Mouse (Mus musculus): ENCODE measurements around the gene Ldb1. TPM values are rescaled to one million over a fixed set of nuclear protein-coding genes. Genes with fewer than 3 reads are reported as not detected.

The Ldb1 gene
- polyA plus RNA-seq, 1 experiment from 2014 or later = 107 TPM

GRCm38 (mm10) chr19:46024959-46025358 lies 20.1 kb downstream of the Ldb1 start:
- Histone ChIP-seq H3K27ac (ENCODE audit: low read depth, low read length) (no peak overlapping the region), H3K27me3 (replicated peaks; ENCODE audit: control insufficient read depth, insufficient read depth, low read length) (no peaks in the 10 kb centered on the region), H3K4me3 (ENCODE audit: low read depth, low read length) (no peak overlapping the region), H3K4me1 (ENCODE audit: control insufficient read depth, insufficient read depth, low read length) (no peaks in the 10 kb centered on the region), H3K36me3 (ENCODE audit: control insufficient read depth, insufficient read depth, low read length) (no peaks in the 10 kb centered on the region), H3K9me3 (replicated peaks; ENCODE audit: control insufficient read depth, low read length) (0 out of 2 replicates have a peak, but pooled peaks cover 4% of the 10 kb centered on the region), H3K4me2 (ENCODE audit: low read length) (no peak overlapping the region), H3K9ac (ENCODE audit: low read length) (no peak overlapping the region)
- WGBS = 86% methylated on average over 6 of the region's 6 CpGs
- no peak for ATAC-seq
- DNase-seq (ENCODE audit: low spot score) = no peak

- DNase-seq (ENCODE audit: low spot score) = no peak
- no peak overlapping the region for H3K4me2 ChIP-seq (ENCODE audit: low read length)
- 68% methylated on average over 2 of the region's 2 CpGs for whole genome bisulfite sequencing
- H3K27me3 ChIP-seq (replicated peaks; ENCODE audit: control insufficient read depth, insufficient read depth, low read length) = no peaks in the 10 kb centered on the region
- H3K4me3 ChIP-seq (ENCODE audit: low read depth, low read length) = no peak overlapping the region
- H3K36me3 ChIP-seq (ENCODE audit: control insufficient read depth, insufficient read depth, low read length) = no peaks in the 10 kb centered on the region
- ATAC-seq = no peak
- no peak overlapping the region for H3K9ac ChIP-seq (ENCODE audit: low read length)
- H3K27ac ChIP-seq (ENCODE audit: low read depth, low read length) = no peak overlapping the region
- no peaks in the 10 kb centered on the region for H3K9me3 ChIP-seq (replicated peaks; ENCODE audit: control insufficient read depth, low read length)
- H3K4me1 ChIP-seq (ENCODE audit: control insufficient read depth, insufficient read depth, low read length) = no peaks in the 10 kb centered on the region
Observed at GRCm38 (mm10) chr19:46016023-46016422, 29.0 kb downstream of the Ldb1 start.

GRCm38 (mm10) chr19:46014572-46015178 lies 30.3 kb downstream of the Ldb1 start:
- Histone ChIP-seq H3K4me1 (ENCODE audit: control insufficient read depth, insufficient read depth, low read length) (no peaks in the 10 kb centered on the region), H3K27ac (ENCODE audit: low read depth, low read length) (no peak overlapping the region), H3K27me3 (replicated peaks; ENCODE audit: control insufficient read depth, insufficient read depth, low read length) (no peaks in the 10 kb centered on the region), H3K9me3 (replicated peaks; ENCODE audit: control insufficient read depth, low read length) (no peaks in the 10 kb centered on the region), H3K9ac (ENCODE audit: low read length) (no peak overlapping the region), H3K4me2 (ENCODE audit: low read length) (no peak overlapping the region), H3K36me3 (ENCODE audit: control insufficient read depth, insufficient read depth, low read length) (no peaks in the 10 kb centered on the region), H3K4me3 (ENCODE audit: low read depth, low read length) (no peak overlapping the region)
- DNase-seq (ENCODE audit: low spot score) (peak; percentile 89), ATAC-seq (peak; percentile 68)
- WGBS = 44% methylated on average over 12 of the region's 12 CpGs

GRCm38 (mm10) chr19:46005680-46006079 lies 39.3 kb downstream of the Ldb1 start:
- H3K4me2 ChIP-seq (ENCODE audit: low read length) = no peak overlapping the region
- H3K36me3 ChIP-seq (ENCODE audit: control insufficient read depth, insufficient read depth, low read length) = no peaks in the 10 kb centered on the region
- H3K27ac ChIP-seq (ENCODE audit: low read depth, low read length) = no peak overlapping the region
- H3K9ac ChIP-seq (ENCODE audit: low read length) = 0 out of 2 replicates have a peak overlapping the region, but pooled peaks have one; percentile 5
- no peaks in the 10 kb centered on the region for H3K9me3 ChIP-seq (replicated peaks; ENCODE audit: control insufficient read depth, low read length)
- ATAC-seq (no peak), DNase-seq (ENCODE audit: low spot score) (no peak)
- whole genome bisulfite sequencing = 88% methylated on average over 7 of the region's 7 CpGs
- no peak overlapping the region for H3K4me3 ChIP-seq (ENCODE audit: low read depth, low read length)
- H3K4me1 ChIP-seq (ENCODE audit: control insufficient read depth, insufficient read depth, low read length) = peaks cover 5% of the 10 kb centered on the region
- H3K27me3 ChIP-seq (replicated peaks; ENCODE audit: control insufficient read depth, insufficient read depth, low read length) = no peaks in the 10 kb centered on the region

- Histone ChIP-seq H3K4me2 (ENCODE audit: low read length) (no peak overlapping the region), H3K36me3 (ENCODE audit: control insufficient read depth, insufficient read depth, low read length) (no peaks in the 10 kb centered on the region), H3K27ac (ENCODE audit: low read depth, low read length) (no peak overlapping the region), H3K4me1 (ENCODE audit: control insufficient read depth, insufficient read depth, low read length) (peaks cover 5% of the 10 kb centered on the region), H3K27me3 (replicated peaks; ENCODE audit: control insufficient read depth, insufficient read depth, low read length) (no peaks in the 10 kb centered on the region), H3K9me3 (replicated peaks; ENCODE audit: control insufficient read depth, low read length) (no peaks in the 10 kb centered on the region), H3K4me3 (ENCODE audit: low read depth, low read length) (no peak overlapping the region), H3K9ac (ENCODE audit: low read length) (no peak overlapping the region)
- no peak for DNase-seq (ENCODE audit: low spot score)
- WGBS = 70% methylated on average over 17 of the region's 17 CpGs
- ATAC-seq = no peak
Observed at GRCm38 (mm10) chr19:46004814-46005466, 40.1 kb downstream of the Ldb1 start.

- H3K9ac ChIP-seq (ENCODE audit: low read length) = peak within 1 kb of the TSS; percentile 69
- peaks cover 5% of the 10 kb centered on the region for H3K4me1 ChIP-seq (ENCODE audit: control insufficient read depth, insufficient read depth, low read length)
- 2% methylated on average over 70 of the region's 70 CpGs for WGBS
- H3K9me3 ChIP-seq (replicated peaks; ENCODE audit: control insufficient read depth, low read length) = no peaks in the 10 kb centered on the region
- peak within 1 kb of the TSS; percentile 95 for H3K4me2 ChIP-seq (ENCODE audit: low read length)
- H3K27me3 ChIP-seq (replicated peaks; ENCODE audit: control insufficient read depth, insufficient read depth, low read length) = no peaks in the 10 kb centered on the region
- DNase-seq (ENCODE audit: low spot score) = peak; percentile 57
- ATAC-seq = peak; percentile 66
- H3K4me3 ChIP-seq (ENCODE audit: low read depth, low read length) = peak within 1 kb of the TSS; percentile 54
- no peaks in the 10 kb centered on the region for H3K36me3 ChIP-seq (ENCODE audit: control insufficient read depth, insufficient read depth, low read length)
- no peak within 1 kb of the TSS for H3K27ac ChIP-seq (ENCODE audit: low read depth, low read length)
Observed at GRCm38 (mm10) chr19:46003371-46004226, 41.4 kb downstream of the Ldb1 start, which contains the start of gene Hps6. Gene Hps6, plus strand, starts transcription at chr19:46003508.

GRCm38 (mm10) chr19:46002279-46002678 lies 42.7 kb downstream of the Ldb1 start:
- no peak for ATAC-seq
- Histone ChIP-seq H3K27me3 (replicated peaks; ENCODE audit: control insufficient read depth, insufficient read depth, low read length) (no peaks in the 10 kb centered on the region), H3K36me3 (ENCODE audit: control insufficient read depth, insufficient read depth, low read length) (no peaks in the 10 kb centered on the region), H3K4me3 (ENCODE audit: low read depth, low read length) (no peak overlapping the region), H3K4me2 (ENCODE audit: low read length) (no peak overlapping the region), H3K27ac (ENCODE audit: low read depth, low read length) (no peak overlapping the region), H3K9ac (ENCODE audit: low read length) (no peak overlapping the region), H3K9me3 (replicated peaks; ENCODE audit: control insufficient read depth, low read length) (no peaks in the 10 kb centered on the region), H3K4me1 (ENCODE audit: control insufficient read depth, insufficient read depth, low read length) (peaks cover 9% of the 10 kb centered on the region)
- no peak for DNase-seq (ENCODE audit: low spot score)
- WGBS = 82% methylated on average over 9 of the region's 9 CpGs

GRCm38 (mm10) chr19:45999378-45999777 lies 45.6 kb downstream of the Ldb1 start:
- Histone ChIP-seq H3K36me3 (ENCODE audit: control insufficient read depth, insufficient read depth, low read length) (no peaks in the 10 kb centered on the region), H3K9ac (ENCODE audit: low read length) (no peak overlapping the region), H3K9me3 (replicated peaks; ENCODE audit: control insufficient read depth, low read length) (no peaks in the 10 kb centered on the region), H3K4me1 (ENCODE audit: control insufficient read depth, insufficient read depth, low read length) (peaks cover 9% of the 10 kb centered on the region), H3K27ac (ENCODE audit: low read depth, low read length) (no peak overlapping the region), H3K4me3 (ENCODE audit: low read depth, low read length) (no peak overlapping the region), H3K27me3 (replicated peaks; ENCODE audit: control insufficient read depth, insufficient read depth, low read length) (no peaks in the 10 kb centered on the region), H3K4me2 (ENCODE audit: low read length) (no peak overlapping the region)
- ATAC-seq (no peak), DNase-seq (ENCODE audit: low spot score) (no peak)
- WGBS = 71% methylated on average over 1 of the region's 1 CpGs

All from forebrain, embryonic 14.5 days (tissue).